Mouse (Mus musculus) regulatory T cell (primary cell): ENCODE measurements at regions not wholly inside any gene's neighbourhood (a gene's known extent, or its start where the extent isn't known, plus 50 kb on each side); places are given as distances from the start of the nearest gene placed in this dataset.
"Not testable (repeated sequence)": the region's sequence is repeated elsewhere in the genome, so short reads cannot be mapped to it uniquely, and the experiment has no call there.

Experiments
- in situ Hi-C: fragments of 300-600 bp; cut with MboI, MseI; formaldehyde crosslinking; loops from one replicate; pipeline ENCODE4 v1.15.1; 2025; ENCODE audit warnings: high pct_unique_total_duplicates

GRCm38 (mm10) chr8:88064414-88065110 lies 54.0 kb upstream of the Cnep1r1 start:
- in situ Hi-C loops = no loop called here

DNA sequence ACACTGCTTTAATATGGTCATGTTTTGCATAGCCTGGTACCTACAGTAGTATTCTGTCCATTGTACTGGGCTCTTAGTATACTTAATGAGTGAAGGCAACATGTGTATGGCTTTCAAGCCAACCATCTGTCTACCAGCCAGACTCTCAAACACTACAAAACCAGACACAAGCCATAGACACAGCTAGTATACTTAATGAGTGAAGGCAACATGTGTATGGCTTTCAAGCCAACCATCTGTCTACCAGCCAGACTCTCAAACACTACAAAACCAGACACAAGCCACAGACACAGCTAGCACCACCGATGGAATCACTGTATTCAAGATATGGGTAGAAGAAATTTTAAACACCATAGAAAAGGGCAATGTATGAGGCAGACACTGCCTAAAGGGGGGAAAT lies 59.5 kb upstream of the Cnep1r1 start:
- in situ Hi-C loops = not testable (repeated sequence)

- in situ Hi-C loops = no loop called here
Observed at GRCm38 (mm10) chr8:88057686-88058234, 60.8 kb upstream of the Cnep1r1 start.

DNA sequence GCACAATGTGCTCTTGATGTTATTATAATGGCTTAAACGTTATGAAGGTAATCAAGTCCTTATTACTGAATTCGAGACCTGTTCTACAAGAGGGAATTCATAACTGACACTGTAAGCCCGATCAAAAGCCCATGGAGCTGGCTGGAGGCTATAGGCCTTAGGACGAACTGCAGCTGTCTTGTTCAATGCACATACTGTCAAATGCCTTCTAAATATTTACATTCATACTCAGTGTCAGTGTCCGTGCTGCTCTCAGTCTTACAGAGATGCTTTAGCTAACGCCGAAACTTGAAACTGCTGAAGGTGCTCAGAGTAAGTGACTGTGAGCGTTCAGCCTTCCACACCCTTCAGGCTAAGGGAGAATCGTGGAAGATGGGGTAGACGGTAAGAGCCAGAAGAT lies 67.9 kb upstream of the Cnep1r1 start:
- in situ Hi-C loops = no loop called here

DNA sequence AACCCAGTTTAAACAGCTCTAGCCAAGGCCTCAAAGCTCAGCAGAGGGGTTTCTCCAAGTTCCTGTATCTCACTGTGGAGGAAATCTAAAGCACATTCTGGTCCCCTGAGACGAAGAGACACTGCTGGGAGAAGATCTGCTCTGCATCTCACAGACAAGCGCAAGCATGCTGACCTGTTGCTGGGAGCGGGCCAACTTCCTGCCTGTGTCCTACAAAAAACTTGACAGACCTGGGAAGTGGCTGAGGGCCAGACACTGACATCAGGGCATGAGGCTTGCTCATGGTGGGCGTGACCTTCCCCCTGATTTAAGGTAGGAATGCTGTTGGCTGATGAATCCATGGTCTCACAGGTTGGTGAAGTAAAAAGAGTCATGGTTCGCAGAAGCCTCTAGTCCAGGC lies 69.5 kb upstream of the Cnep1r1 start:
- in situ Hi-C loops = no loop called here

DNA sequence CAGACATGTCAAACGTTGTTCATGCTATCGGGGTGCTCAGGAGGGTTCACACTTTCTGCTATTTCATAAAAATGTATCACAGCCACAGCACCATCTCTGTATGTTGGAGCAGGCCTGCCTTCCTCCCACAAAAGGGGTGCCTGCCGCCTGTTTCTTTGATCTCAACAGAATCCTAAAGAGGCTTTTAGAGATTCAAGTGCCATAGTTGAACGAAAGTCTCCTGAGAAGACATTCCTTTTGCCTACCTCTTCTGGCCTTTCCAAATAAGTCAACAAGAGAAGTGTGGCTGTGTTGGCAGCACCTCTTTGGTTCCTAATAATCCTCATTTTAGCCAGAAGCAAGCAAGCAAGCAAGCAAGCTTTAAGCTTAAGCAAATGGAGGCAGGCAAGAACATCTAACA lies 72.6 kb upstream of the Cnep1r1 start:
- in situ Hi-C loops = no loop called here

DNA sequence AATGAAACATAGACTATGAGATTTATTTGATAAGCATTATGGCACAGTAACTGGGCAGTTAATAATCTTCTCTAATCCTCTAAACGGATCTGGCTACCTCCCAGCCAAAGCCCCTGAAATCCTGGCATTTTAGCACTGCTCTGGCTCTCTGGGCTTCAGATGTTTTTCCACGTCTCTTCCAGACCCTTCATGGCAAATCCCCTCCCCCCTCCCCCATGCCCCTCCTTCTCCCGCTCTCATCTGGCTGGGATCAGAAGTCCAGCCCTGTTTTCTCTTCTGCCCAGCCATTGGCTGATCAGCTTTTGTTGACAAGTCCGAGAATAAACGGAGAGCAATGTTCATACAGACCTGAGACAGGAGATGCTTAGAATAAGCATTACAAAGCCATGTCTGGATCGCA lies 79.3 kb upstream of the Cnep1r1 start:
- in situ Hi-C loops = no loop called here

DNA sequence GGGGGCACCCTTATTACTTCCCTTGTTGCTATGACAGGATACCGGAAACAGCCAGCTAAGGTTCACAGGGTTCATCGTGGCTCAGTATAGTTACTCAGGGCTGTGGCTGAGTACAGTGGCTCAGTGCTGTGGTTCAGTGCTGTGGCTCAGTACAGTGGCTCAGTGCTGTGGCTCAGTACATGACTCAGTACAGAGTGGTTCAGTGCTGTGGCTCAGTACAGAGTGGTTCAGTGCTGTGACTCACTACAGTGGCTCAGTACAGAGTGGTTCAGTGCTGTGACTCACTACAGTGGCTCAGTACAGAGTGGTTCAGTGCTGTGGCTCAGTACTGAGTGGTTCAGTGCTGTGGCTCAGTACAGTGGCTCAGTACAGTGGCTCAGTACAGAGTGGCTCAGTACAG lies 78.6 kb upstream of the Zfp423 start:
- in situ Hi-C loops = no loop called here

- in situ Hi-C loops = no loop called here
Observed at GRCm38 (mm10) chr8:88033054-88033453, 73.7 kb upstream of the Zfp423 start.

- in situ Hi-C loops = loop anchor here (10.0 kb wide), 1 partner anchor 430 kb away; no protein-coding TSS in a partner anchor
Observed at GRCm38 (mm10) chr8:88024496-88024895, 65.1 kb upstream of the Zfp423 start.

DNA sequence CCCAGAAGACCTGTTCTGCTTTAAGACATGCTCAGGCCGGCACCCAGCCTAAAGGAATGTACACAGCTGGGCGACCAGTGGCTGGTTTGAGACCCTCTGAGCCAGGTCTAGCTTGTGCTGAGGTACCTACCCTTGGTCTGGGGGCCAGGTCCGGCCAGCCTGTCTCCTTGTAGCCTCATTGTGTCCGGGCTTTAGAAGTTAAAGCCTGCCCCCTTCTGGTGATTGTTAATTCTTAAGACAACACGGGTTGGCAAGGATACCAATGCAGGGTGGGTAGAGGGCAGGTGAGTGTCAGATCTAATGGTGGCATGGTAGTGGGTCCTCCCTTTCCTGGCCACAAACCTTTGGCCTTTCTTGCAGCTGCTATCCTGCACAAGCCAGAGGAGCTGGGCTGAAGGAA lies 64.0 kb upstream of the Zfp423 start:
- in situ Hi-C loops = loop anchor here (10.0 kb wide), 1 partner anchor 429 kb away; no protein-coding TSS in a partner anchor

DNA sequence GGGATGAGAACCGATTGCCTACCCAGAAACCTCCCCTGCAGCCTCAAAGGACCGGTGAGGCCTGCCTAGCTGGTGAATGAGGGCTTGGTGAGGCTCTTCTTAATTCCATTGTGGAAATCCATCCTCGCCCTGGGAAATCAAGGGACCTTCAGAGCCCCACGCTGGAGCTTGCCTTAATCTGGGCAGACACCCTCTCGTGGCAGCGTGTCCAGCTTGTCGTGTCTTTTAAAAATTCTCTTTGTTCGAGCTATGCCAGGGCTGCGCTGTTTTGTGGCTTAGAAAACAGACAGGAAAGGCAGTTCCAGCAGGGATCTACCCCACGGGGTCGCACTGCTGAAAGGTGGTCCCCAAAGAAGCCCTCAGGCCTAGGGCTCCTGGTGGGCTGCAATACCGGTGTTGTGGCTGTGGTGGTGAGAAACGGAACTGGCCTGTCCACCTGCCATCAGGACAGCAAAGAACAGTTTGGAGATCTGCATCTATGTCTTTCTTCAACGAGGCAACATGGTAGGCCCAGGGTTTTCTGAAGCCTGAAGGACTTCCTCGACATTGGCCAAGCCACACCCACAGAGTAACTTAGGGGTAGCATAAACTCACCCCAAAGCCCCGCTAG lies 63.5 kb upstream of the Zfp423 start:
- in situ Hi-C loops = loop anchor here (10.0 kb wide), 1 partner anchor 428 kb away; no protein-coding TSS in a partner anchor

GRCm38 (mm10) chr8:88019243-88020115 lies 60.1 kb upstream of the Zfp423 start:
- in situ Hi-C loops = loop anchor here (10.0 kb wide), 1 partner anchor 425 kb away; no protein-coding TSS in a partner anchor

DNA sequence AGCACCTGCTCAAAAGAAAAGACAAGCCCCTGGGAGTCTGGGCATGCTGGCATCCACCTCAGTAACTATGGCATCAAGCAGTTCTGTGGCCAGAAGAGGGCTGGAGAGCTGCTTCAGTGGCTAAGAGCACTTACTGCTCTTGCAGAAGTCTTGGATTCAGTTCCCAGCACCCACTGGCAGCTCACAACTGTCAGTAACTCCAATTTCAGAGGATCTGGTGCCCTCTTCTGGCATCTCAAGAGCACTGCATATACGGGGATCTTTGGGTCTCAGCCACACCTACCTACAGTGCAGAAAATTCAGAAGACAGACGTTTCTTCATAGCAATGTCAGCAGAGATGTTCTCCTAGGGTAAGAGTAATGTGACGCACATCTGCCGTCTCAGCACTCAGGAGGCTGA lies 59.1 kb upstream of the Zfp423 start:
- in situ Hi-C loops = no loop called here

DNA sequence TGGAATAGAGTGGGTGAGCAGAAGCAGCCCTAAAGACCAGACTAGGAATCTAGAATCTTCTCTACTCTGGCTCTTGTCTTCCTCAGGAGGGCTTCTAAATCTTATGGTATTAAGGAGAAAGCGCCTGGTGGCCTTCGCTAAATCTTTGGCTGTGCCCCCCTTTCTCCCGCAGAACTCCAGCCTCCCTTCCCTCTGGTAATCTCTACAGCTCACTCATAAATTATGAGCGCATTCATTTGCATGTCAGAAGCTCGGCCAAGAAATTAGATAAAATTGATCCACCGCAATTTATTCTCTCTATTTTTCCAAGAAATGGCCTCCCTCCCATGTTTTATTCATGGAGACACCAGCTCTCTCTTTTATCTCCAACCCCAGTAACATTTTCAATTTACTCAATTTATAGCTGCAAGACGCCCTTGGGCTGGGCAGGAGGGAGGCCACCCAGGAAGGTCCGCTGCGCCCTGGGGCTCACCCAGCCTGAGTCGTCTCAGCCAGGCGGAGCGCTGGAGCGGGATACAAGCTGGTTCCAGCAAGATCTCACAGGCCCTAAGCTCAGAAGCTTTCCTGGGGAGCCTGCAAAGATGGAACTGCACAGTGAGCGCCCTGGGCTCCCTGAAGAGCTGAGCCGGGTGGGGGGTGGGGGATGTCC lies 52.9 kb upstream of the Zfp423 start:
- in situ Hi-C loops = no loop called here

GRCm38 (mm10) chr8:88010566-88010965 lies 51.2 kb upstream of the Zfp423 start:
- in situ Hi-C loops = no loop called here

DNA sequence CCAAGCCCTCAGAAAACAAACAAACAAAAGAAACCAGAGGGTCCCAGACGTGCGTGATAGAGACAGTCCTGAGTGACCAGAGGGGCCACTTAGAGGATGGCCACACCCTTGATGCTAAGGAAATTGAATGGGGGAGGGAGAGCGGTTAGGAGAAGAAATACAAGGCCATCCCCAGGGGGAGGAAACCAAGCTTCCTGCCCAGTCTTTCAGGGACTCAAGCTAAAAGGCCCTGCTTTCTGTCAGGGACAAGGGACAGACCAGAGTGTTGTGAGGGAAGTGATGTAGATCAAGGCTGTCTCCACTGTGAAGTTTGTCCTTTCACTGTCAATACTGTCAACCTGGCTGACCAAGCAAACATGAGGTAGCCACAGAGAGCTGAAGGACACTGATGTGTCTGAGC lies 50.5 kb upstream of the Zfp423 start:
- in situ Hi-C loops = no loop called here
